Mouse (Mus musculus): ENCODE results near the gene Slamf7.

The Slamf7 gene

DNA sequence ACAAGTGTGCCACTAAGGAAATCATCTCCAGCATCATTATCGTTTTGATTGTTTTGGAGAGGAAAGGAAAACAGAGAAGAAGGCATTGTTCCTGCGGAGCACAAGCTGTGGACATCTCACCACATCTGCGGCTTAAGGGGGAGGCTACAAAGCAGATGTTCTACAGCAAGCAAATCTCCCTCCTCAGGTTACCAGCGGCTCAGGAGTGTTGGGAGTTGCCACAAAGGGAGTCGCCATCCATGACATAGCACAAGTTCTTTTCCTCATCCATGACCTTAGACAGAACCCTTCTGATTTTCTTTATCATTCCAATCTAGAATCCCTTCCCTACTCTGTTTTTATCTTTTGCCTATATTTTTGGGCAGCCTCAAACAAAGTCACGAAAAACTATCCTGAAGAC is 17.1 kb downstream of the Slamf7 start:
- DNase-seq, result no peak

DNA sequence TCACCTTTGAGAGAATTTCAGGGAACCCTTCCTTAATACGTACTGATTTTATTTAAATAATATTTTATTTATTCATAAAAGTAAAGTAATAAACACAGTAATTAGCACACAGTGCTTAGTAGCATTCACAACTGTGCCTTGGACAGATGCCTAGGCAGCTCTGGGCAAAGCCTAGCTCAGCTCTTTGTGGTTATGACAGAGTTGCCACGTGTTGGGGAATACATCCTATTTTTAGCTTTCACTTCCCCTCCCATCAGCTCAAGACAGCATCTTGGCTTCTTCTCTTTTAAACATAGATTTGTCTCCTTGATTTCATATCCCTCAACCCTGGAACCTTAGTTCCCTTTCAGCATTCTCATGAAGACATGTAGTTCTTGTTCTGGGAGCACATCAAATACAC is 21.4 kb downstream of the Slamf7 start:
- no peak for DNase-seq

- no peak for DNase-seq
Observed at GRCm38 (mm10) chr1:171630912-171631311, 21.9 kb downstream of the Slamf7 start.

DNA sequence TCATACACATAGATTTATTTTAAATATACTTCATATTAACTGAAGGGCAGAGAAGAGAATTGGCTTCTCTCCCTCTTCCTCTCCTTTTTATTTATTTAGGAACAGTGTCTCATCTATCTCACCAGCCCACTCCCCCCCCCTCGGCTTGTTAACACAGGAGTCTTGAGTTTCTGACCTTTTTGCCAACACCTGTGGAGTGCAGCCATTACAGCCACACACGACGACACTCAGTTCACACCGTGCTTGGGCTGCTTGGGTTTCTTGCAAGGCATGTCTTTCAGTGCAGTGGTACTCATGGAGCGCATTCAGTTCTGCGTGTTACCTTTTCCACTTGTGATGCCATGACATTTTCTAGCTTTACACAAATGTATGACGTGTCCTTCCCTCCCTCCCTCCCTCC is 22.8 kb downstream of the Slamf7 start:
- DNase-seq, result no peak

- no peak for DNase-seq
Observed at GRCm38 (mm10) chr1:171629168-171629567, 23.7 kb downstream of the Slamf7 start.

DNA sequence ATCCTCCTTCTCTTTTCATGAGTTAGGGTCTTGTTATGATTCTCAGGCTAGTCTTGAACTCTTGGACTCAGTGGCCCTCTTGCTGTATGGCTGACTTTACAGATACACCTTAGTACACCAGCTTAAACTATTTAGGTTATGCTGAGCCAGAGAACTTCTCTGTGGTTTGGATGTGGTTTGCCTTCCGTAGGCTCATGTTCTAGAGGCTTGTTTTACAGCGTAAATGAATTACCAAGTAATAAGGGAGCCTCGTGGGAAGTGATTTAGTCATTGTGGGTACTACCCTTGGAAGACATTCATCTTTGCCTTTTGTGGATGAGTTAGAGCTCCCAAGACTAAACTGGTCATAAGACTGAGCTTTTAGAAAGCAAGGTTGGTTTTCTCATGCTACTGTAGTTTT is 25.0 kb downstream of the Slamf7 start:
- DNase-seq, result no peak

GRCm38 (mm10) chr1:171620091-171620490 is 32.7 kb downstream of the Slamf7 start:
- DNase-seq, result no peak

GRCm38 (mm10) chr1:171619645-171620044 is 33.2 kb downstream of the Slamf7 start:
- DNase-seq, result no peak

DNA sequence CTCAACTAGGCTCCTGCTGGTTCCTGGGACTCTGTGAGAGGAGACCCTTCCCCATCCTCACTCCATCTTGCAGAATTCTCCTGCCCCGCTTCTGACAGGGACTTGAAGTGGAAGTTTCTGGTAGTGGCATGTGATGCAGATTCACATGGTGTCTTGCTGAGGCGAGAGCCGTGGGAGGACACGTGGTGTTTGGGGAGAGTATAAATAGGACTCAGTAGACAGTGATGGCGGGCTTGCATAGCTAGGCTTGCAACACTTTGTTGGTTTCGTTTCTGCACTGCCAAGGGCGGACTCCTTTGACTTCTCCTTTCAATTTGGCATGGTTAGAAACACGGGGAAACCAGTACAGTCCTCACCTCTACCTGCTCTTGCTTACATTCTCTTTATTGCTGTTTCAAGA is 33.8 kb downstream of the Slamf7 start:
- no peak for DNase-seq

DNA sequence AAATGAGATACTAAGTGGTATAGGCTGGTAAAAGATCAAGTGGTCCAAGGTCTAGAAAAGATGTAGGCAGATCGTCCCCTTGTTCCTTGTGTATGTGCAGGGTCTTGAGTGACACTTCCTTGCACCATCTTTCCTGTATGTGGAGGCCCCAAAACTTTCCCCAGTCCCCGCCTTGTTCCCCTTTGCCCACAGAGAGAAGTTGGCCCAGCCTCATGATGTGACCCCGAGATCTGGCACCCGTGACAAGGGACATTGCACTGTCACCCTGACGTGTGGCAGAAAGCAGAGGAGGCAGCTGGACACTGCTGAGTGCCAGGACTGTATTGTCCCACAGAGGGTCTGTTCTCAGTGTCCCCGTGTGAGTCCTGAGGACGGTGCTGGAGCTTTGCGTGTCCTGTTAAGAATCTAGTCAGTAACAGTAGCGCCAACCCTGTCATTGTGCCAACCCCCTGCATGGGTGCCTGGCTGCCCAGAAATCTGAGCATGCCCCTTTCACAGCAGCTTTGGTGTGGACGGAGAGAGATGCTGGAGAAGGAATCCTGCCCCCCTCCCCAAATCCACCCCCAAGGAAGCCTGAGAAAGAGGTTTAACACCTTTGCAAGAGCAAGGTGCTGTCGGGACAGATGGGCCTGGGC is 35.8 kb downstream of the Slamf7 start:
- no peak for DNase-seq

DNA sequence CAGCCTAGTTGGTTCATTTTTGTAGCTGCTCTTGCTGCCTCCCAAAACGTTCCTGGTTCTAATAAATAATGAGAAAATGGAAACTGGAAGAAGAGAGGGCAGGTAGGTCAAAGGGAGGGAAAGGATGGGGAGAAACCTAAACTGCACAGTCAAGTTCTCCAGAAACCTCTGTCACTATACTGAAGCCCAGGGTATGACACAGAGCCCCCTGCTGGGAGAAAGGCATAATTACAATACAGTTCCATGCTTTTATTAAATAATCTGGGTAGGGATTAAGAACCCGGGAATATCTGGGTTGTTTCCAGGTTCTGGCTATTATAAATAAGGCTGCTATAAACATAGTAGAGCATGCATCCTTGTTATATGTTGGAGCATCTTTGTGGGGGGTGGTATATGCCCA is 38.9 kb downstream of the Slamf7 start:
- no peak for DNase-seq

DNA sequence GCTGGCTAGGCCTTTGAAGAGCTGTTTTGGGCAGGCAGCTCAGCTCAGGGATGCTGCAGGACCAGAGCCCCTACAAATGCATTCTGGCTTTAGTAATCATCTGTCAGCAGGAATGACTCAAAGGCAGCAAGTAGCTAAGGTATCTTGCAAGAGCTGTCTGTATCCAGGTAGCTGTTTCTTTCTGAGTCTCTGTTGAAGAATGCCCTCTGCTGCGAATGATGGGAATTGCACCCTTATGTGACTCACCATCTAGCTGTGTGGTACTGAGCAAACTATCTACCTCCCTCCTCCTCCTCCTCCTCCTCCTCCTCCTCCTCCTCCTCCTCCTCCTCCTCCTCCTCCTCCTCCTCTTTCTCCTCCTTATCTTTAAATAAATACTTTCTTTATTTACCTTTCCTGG is 42.1 kb downstream of the Slamf7 start:
- no peak for DNase-seq

GRCm38 (mm10) chr1:171610026-171610425 is 42.8 kb downstream of the Slamf7 start:
- DNase-seq, result no peak

GRCm38 (mm10) chr1:171607176-171607575 is 45.7 kb downstream of the Slamf7 start, which contains the start of gene Ly9:
TSS of gene Ly9 (minus strand) at chr1:171607410.
- no peak for DNase-seq

GRCm38 (mm10) chr1:171606656-171607055 is 46.2 kb downstream of the Slamf7 start:
- no peak for DNase-seq

- no peak for DNase-seq
Observed at GRCm38 (mm10) chr1:171604686-171605085, 48.1 kb downstream of the Slamf7 start.

GRCm38 (mm10) chr1:171584584-171584983 is 68.3 kb downstream of the Slamf7 start:
- no peak for DNase-seq
